Mouse (Mus musculus): ENCODE data around the gene Slc35a1. TPM values are rescaled to one million over a fixed set of nuclear protein-coding genes. Genes with fewer than 3 reads are reported as not detected.

Slc35a1 gene
- total and polyA plus RNA-seq, 3 experiments = 18.2 to 26.2 (median 19.7) TPM

- H3K36me3 ChIP-seq (replicated peaks in 1 of 2; ENCODE audit: control insufficient read depth in 1 of 2, insufficient read depth in 1 of 2, low read length in 1 of 2) = peaks cover 12 to 50% of the 10 kb centered on the region in 2 experiments
- dilution Hi-C loops (cut with MboI; ENCODE audit: extremely low pct_ligation_motif_present, extremely low pct_unique_long_range_greater_than_20kb, low sequenced_read_pairs) = no loop called here
- TF ChIP-seq RAD21 (IDR thresholded peaks at IDR 0.05; ENCODE audit: low read depth, low read length) (peak; percentile 12), PAX5 (IDR thresholded peaks at IDR 0.05; ENCODE audit: low read length) (no peak), BHLHE40 (IDR thresholded peaks at IDR 0.05; ENCODE audit: low read depth, low read length) (no peak), ZNF384 (IDR thresholded peaks at IDR 0.05; ENCODE audit: low read depth, low read length) (0 out of 2 replicates have a peak, but pooled peaks have one; percentile 19), GABPA (IDR thresholded peaks at IDR 0.05; ENCODE audit: insufficient replicate concordance, low read depth, low read length) (no peak), CTCF (conservative IDR thresholded peaks at IDR 0.05 in 1 of 2, IDR thresholded peaks at IDR 0.05 in 1 of 2; ENCODE audit: low read depth in 2 of 2, low read length in 2 of 2) (peak in 1 of 2 experiments; percentile 31; a peak in 2 of 4 replicates)
Measured at GRCm38 (mm10) chr4:34680530-34680929, 6.7 kb downstream of the Slc35a1 start.

GRCm38 (mm10) chr4:34673721-34674120, 13.5 kb downstream of the Slc35a1 start:
- H3K27me3 ChIP-seq (replicated peaks) = no peaks in the 10 kb centered on the region
- no peak overlapping the region for H3K4me3 ChIP-seq (replicated peaks in 1 of 3; ENCODE audit: low read depth in 2 of 3, low read length in 2 of 3, poor library complexity in 1 of 3)
- no peak overlapping the region for H3K9ac ChIP-seq (ENCODE audit: insufficient read depth, low read depth)
- no peak for TF ChIP-seq MYC (IDR thresholded peaks at IDR 0.05; ENCODE audit: low read depth, low read length)
- no peak for TF ChIP-seq CTCF (conservative IDR thresholded peaks at IDR 0.05 in 1 of 2, IDR thresholded peaks at IDR 0.05 in 1 of 2; ENCODE audit: low read depth in 2 of 2, low read length in 2 of 2)
- no peaks in the 10 kb centered on the region for H3K79me2 ChIP-seq (replicated peaks; ENCODE audit: control insufficient read depth, extremely low read depth, insufficient read depth, poor library complexity, severe bottlenecking)
- dilution Hi-C loops (cut with MboI; ENCODE audit: extremely low pct_ligation_motif_present, extremely low pct_unique_long_range_greater_than_20kb, low sequenced_read_pairs) (no loop called here), in situ Hi-C loops (cut with MboI; ENCODE audit: low pct_ligation_motif_present, low pct_unique_long_range_greater_than_20kb, low sequenced_read_pairs) (no loop called here)
- H3K4me1 ChIP-seq (ENCODE audit: control insufficient read depth in 1 of 2, insufficient read depth in 2 of 2) = no peaks in the 10 kb centered on the region
- peaks cover 13 to 54% of the 10 kb centered on the region in 2 experiments for H3K36me3 ChIP-seq (replicated peaks in 1 of 2; ENCODE audit: control insufficient read depth in 1 of 2, insufficient read depth in 1 of 2, low read length in 1 of 2)
- H3K4me2 ChIP-seq (ENCODE audit: insufficient read depth, low read depth, poor library complexity, severe bottlenecking) = no peak overlapping the region
- H3K9me3 ChIP-seq (replicated peaks; ENCODE audit: low read length) = no peaks in the 10 kb centered on the region
- no peak for DNase-seq (ENCODE audit: extremely low read depth)
- no peak overlapping the region for H3K27ac ChIP-seq (ENCODE audit: insufficient read depth, low read depth)

More at GRCm38 (mm10) chr4:34680530-34680929, 6.7 kb downstream of the Slc35a1 start:
- DNase-seq (ENCODE audit: extremely low read depth) = no peak
- Histone ChIP-seq H3K4me2 (ENCODE audit: insufficient read depth, low read depth, poor library complexity, severe bottlenecking) (no peak overlapping the region), H3K27ac (ENCODE audit: insufficient read depth, low read depth) (no peak overlapping the region), H3K9me3 (replicated peaks; ENCODE audit: low read length) (no peaks in the 10 kb centered on the region), H3K4me3 (replicated peaks in 1 of 3; ENCODE audit: low read depth in 2 of 3, low read length in 2 of 3, poor library complexity in 1 of 3) (no peak overlapping the region), H3K27me3 (replicated peaks) (no peaks in the 10 kb centered on the region), H3K4me1 (ENCODE audit: control insufficient read depth in 1 of 2, insufficient read depth in 2 of 2) (peaks cover 3 to 35% of the 10 kb centered on the region in 2 experiments; a peak in 3 of 4 replicates), H3K79me2 (replicated peaks; ENCODE audit: control insufficient read depth, extremely low read depth, insufficient read depth, poor library complexity, severe bottlenecking) (0 out of 2 replicates have a peak, but pooled peaks cover 2% of the 10 kb centered on the region), H3K9ac (ENCODE audit: insufficient read depth, low read depth) (no peak overlapping the region)
- in situ Hi-C loops (cut with MboI; ENCODE audit: low pct_ligation_motif_present, low pct_unique_long_range_greater_than_20kb, low sequenced_read_pairs) = no loop called here

DNA sequence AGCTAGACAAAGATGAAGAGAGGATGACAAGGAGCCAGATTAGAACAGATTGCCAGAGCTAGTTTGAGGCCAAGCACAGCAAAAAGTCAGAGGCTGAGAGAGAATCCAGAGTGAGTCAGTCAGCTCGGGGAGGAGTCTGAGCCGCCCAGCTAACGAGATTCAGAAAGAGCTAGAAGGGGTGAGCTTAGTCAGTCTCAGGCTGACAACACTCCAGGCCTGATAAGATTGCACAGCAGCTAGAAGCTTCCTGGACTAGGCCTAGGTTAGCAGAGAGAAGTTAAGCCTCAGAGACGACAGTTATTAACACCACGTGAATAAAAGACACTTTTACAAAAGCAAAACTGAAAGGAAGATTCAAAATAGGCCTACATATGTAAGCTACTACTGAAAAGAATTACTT, 19.3 kb downstream of the Slc35a1 start:
- DNase-seq (ENCODE audit: extremely low read depth) = no peak
- H3K9ac ChIP-seq (ENCODE audit: insufficient read depth, low read depth) = no peak overlapping the region
- H3K27me3 ChIP-seq (replicated peaks) = no peaks in the 10 kb centered on the region
- peaks cover 49 to 70% of the 10 kb centered on the region in 2 experiments for H3K36me3 ChIP-seq (replicated peaks in 1 of 2; ENCODE audit: control insufficient read depth in 1 of 2, insufficient read depth in 1 of 2, low read length in 1 of 2)
- no peaks in the 10 kb centered on the region for H3K4me1 ChIP-seq (ENCODE audit: control insufficient read depth in 1 of 2, insufficient read depth in 2 of 2)
- no peaks in the 10 kb centered on the region for H3K79me2 ChIP-seq (replicated peaks; ENCODE audit: control insufficient read depth, extremely low read depth, insufficient read depth, poor library complexity, severe bottlenecking)
- H3K4me2 ChIP-seq (ENCODE audit: insufficient read depth, low read depth, poor library complexity, severe bottlenecking) = no peak overlapping the region
- dilution Hi-C loops (cut with MboI; ENCODE audit: extremely low pct_ligation_motif_present, extremely low pct_unique_long_range_greater_than_20kb, low sequenced_read_pairs) (no loop called here), in situ Hi-C loops (cut with MboI; ENCODE audit: low pct_ligation_motif_present, low pct_unique_long_range_greater_than_20kb, low sequenced_read_pairs) (no loop called here)
- H3K4me3 ChIP-seq (replicated peaks in 1 of 3; ENCODE audit: low read depth in 2 of 3, low read length in 2 of 3, poor library complexity in 1 of 3) = no peak overlapping the region
- TF ChIP-seq ZNF384 (IDR thresholded peaks at IDR 0.05; ENCODE audit: low read depth, low read length) (no peak), EP300 (IDR thresholded peaks at IDR 0.05; ENCODE audit: low read length) (no peak)
- H3K9me3 ChIP-seq (replicated peaks; ENCODE audit: low read length) = no peaks in the 10 kb centered on the region
- no peak overlapping the region for H3K27ac ChIP-seq (ENCODE audit: insufficient read depth, low read depth)
